Mouse (Mus musculus): ENCODE data around the gene Btbd11. TPM values are rescaled to one million over a fixed set of nuclear protein-coding genes. Genes with fewer than 3 reads are reported as not detected.

The Btbd11 gene
- 6.5 and 7.4 TPM in 2 replicates for polyA plus RNA-seq (2015; fragmentation: Nextera tagmentation; extraction: Ambion mirVana)

- H3K4me2 ChIP-seq, result peak within 1 kb of the TSS; percentile 99
- WGBS, result under 1% methylated on average over 45 of the region's 46 CpGs
- H3K4me1 ChIP-seq, result peaks cover 38% of the 10 kb centered on the region
- peak within 1 kb of the TSS; percentile 84 for H3K27ac ChIP-seq
- peak within 1 kb of the TSS; percentile 69 for H3K4me3 ChIP-seq
- peak within 1 kb of the TSS; percentile 61 for H3K9ac ChIP-seq
- no peaks in the 10 kb centered on the region for H3K27me3 ChIP-seq
- ATAC-seq (ENCODE audit: insufficient number of reproducible peaks, low FRiP score, low TSS enrichment, low read depth), result peak; percentile 94
- no peaks in the 10 kb centered on the region for H3K9me3 ChIP-seq
- no peaks in the 10 kb centered on the region for H3K36me3 ChIP-seq
These were observed at the start of gene Btbd11 for GRCm38 (mm10) chr10:85386605-85387218. Btbd11 (plus strand) TSS chr10:85386814.

GRCm38 (mm10) chr10:85338733-85339132 lies 47.9 kb upstream of the Btbd11 start:
- Histone ChIP-seq H3K9ac (no peak overlapping the region), H3K4me3 (no peak overlapping the region), H3K27me3 (no peaks in the 10 kb centered on the region), H3K27ac (no peak overlapping the region), H3K4me2 (no peak overlapping the region), H3K36me3 (no peaks in the 10 kb centered on the region), H3K9me3 (no peaks in the 10 kb centered on the region), H3K4me1 (no peaks in the 10 kb centered on the region)
- WGBS, result 49% methylated on average over 12 of the region's 12 CpGs
- ATAC-seq (ENCODE audit: insufficient number of reproducible peaks, low FRiP score, low TSS enrichment, low read depth), result no peak

- H3K9ac ChIP-seq, result no peak overlapping the region
- 81% methylated on average over 1 of the region's 1 CpGs for WGBS
- no peak for ATAC-seq (ENCODE audit: insufficient number of reproducible peaks, low FRiP score, low TSS enrichment, low read depth)
These were observed 44.7 kb upstream of the Btbd11 start for GRCm38 (mm10) chr10:85341867-85342266.

GRCm38 (mm10) chr10:85347171-85347570 lies 39.4 kb upstream of the Btbd11 start:
- no peak overlapping the region for H3K27ac ChIP-seq
- H3K4me2 ChIP-seq, result no peak overlapping the region
- no peaks in the 10 kb centered on the region for H3K9me3 ChIP-seq
- no peak overlapping the region for H3K9ac ChIP-seq
- WGBS, result 86% methylated on average over 9 of the region's 9 CpGs
- H3K4me1 ChIP-seq, result no peaks in the 10 kb centered on the region
- no peaks in the 10 kb centered on the region for H3K27me3 ChIP-seq
- no peak overlapping the region for H3K4me3 ChIP-seq
- no peak for ATAC-seq (ENCODE audit: insufficient number of reproducible peaks, low FRiP score, low TSS enrichment, low read depth)
- no peaks in the 10 kb centered on the region for H3K36me3 ChIP-seq

More at GRCm38 (mm10) chr10:85341867-85342266, 44.7 kb upstream of the Btbd11 start:
- Histone ChIP-seq H3K4me1 (no peaks in the 10 kb centered on the region), H3K27ac (no peak overlapping the region), H3K4me3 (no peak overlapping the region), H3K36me3 (no peaks in the 10 kb centered on the region), H3K9me3 (no peaks in the 10 kb centered on the region), H3K4me2 (no peak overlapping the region), H3K27me3 (no peaks in the 10 kb centered on the region)

GRCm38 (mm10) chr10:85352505-85352904 lies 34.1 kb upstream of the Btbd11 start:
- no peaks in the 10 kb centered on the region for H3K36me3 ChIP-seq
- H3K4me2 ChIP-seq, result no peak overlapping the region
- H3K27ac ChIP-seq, result no peak overlapping the region
- WGBS, result 81% methylated on average over 2 of the region's 2 CpGs
- no peaks in the 10 kb centered on the region for H3K9me3 ChIP-seq
- no peak for ATAC-seq (ENCODE audit: insufficient number of reproducible peaks, low FRiP score, low TSS enrichment, low read depth)
- H3K4me3 ChIP-seq, result no peak overlapping the region
- H3K4me1 ChIP-seq, result no peaks in the 10 kb centered on the region
- H3K9ac ChIP-seq, result no peak overlapping the region
- H3K27me3 ChIP-seq, result no peaks in the 10 kb centered on the region

- 83% methylated on average over 1 of the region's 1 CpGs for WGBS
These were observed 32.3 kb upstream of the Btbd11 start for GRCm38 (mm10) chr10:85354270-85354669.

GRCm38 (mm10) chr10:85359501-85360066 lies 27.0 kb upstream of the Btbd11 start:
- no peaks in the 10 kb centered on the region for H3K9me3 ChIP-seq
- no peaks in the 10 kb centered on the region for H3K4me1 ChIP-seq
- H3K9ac ChIP-seq, result no peak overlapping the region
- no peak overlapping the region for H3K4me2 ChIP-seq
- WGBS, result 89% methylated on average over 3 of the region's 3 CpGs
- H3K27ac ChIP-seq, result no peak overlapping the region
- no peak overlapping the region for H3K4me3 ChIP-seq
- H3K27me3 ChIP-seq, result no peaks in the 10 kb centered on the region
- no peaks in the 10 kb centered on the region for H3K36me3 ChIP-seq
- no peak for ATAC-seq (ENCODE audit: insufficient number of reproducible peaks, low FRiP score, low TSS enrichment, low read depth)

More at GRCm38 (mm10) chr10:85354270-85354669, 32.3 kb upstream of the Btbd11 start:
- no peak for ATAC-seq (ENCODE audit: insufficient number of reproducible peaks, low FRiP score, low TSS enrichment, low read depth)
- no peaks in the 10 kb centered on the region for H3K4me1 ChIP-seq
- H3K9me3 ChIP-seq, result no peaks in the 10 kb centered on the region
- H3K4me2 ChIP-seq, result no peak overlapping the region
- H3K4me3 ChIP-seq, result no peak overlapping the region
- H3K27me3 ChIP-seq, result no peaks in the 10 kb centered on the region
- H3K9ac ChIP-seq, result no peak overlapping the region
- no peaks in the 10 kb centered on the region for H3K36me3 ChIP-seq
- no peak overlapping the region for H3K27ac ChIP-seq

GRCm38 (mm10) chr10:85362766-85363442 lies 23.7 kb upstream of the Btbd11 start:
- no peak overlapping the region for H3K4me3 ChIP-seq
- H3K27ac ChIP-seq, result no peak overlapping the region
- 73% methylated on average over 9 of the region's 9 CpGs for WGBS
- H3K9ac ChIP-seq, result no peak overlapping the region
- ATAC-seq (ENCODE audit: insufficient number of reproducible peaks, low FRiP score, low TSS enrichment, low read depth), result peak; percentile 53; the same call in 1 of the 2 replicates
- no peaks in the 10 kb centered on the region for H3K27me3 ChIP-seq
- H3K36me3 ChIP-seq, result no peaks in the 10 kb centered on the region
- no peaks in the 10 kb centered on the region for H3K4me1 ChIP-seq
- H3K4me2 ChIP-seq, result no peak overlapping the region
- no peaks in the 10 kb centered on the region for H3K9me3 ChIP-seq

- H3K27ac ChIP-seq, result no peak overlapping the region
- H3K9ac ChIP-seq, result no peak overlapping the region
- no peak overlapping the region for H3K4me3 ChIP-seq
- H3K27me3 ChIP-seq, result no peaks in the 10 kb centered on the region
- WGBS, result 66% methylated on average over 10 of the region's 10 CpGs
- H3K9me3 ChIP-seq, result no peaks in the 10 kb centered on the region
- ATAC-seq (ENCODE audit: insufficient number of reproducible peaks, low FRiP score, low TSS enrichment, low read depth), result no peak
- no peaks in the 10 kb centered on the region for H3K4me1 ChIP-seq
- no peak overlapping the region for H3K4me2 ChIP-seq
- no peaks in the 10 kb centered on the region for H3K36me3 ChIP-seq
These were observed 19.7 kb upstream of the Btbd11 start for GRCm38 (mm10) chr10:85366876-85367275.

GRCm38 (mm10) chr10:85371309-85371708 lies 15.3 kb upstream of the Btbd11 start:
- 75% methylated on average over 2 of the region's 2 CpGs for WGBS
- H3K9me3 ChIP-seq, result no peaks in the 10 kb centered on the region
- H3K27me3 ChIP-seq, result no peaks in the 10 kb centered on the region
- no peak overlapping the region for H3K4me3 ChIP-seq
- H3K27ac ChIP-seq, result no peak overlapping the region
- H3K36me3 ChIP-seq, result no peaks in the 10 kb centered on the region
- no peak overlapping the region for H3K4me2 ChIP-seq
- H3K9ac ChIP-seq, result no peak overlapping the region
- no peak for ATAC-seq (ENCODE audit: insufficient number of reproducible peaks, low FRiP score, low TSS enrichment, low read depth)
- H3K4me1 ChIP-seq, result no peaks in the 10 kb centered on the region

- WGBS, result 66% methylated on average over 4 of the region's 4 CpGs
- no peak for ATAC-seq (ENCODE audit: insufficient number of reproducible peaks, low FRiP score, low TSS enrichment, low read depth)
- H3K27ac ChIP-seq, result no peak overlapping the region
- H3K4me2 ChIP-seq, result no peak overlapping the region
- no peaks in the 10 kb centered on the region for H3K9me3 ChIP-seq
- no peaks in the 10 kb centered on the region for H3K4me1 ChIP-seq
- no peak overlapping the region for H3K4me3 ChIP-seq
- H3K36me3 ChIP-seq, result no peaks in the 10 kb centered on the region
- H3K27me3 ChIP-seq, result no peaks in the 10 kb centered on the region
- H3K9ac ChIP-seq, result no peak overlapping the region
These were observed 14.5 kb upstream of the Btbd11 start for GRCm38 (mm10) chr10:85372108-85372507.

GRCm38 (mm10) chr10:85378972-85379371 lies 7.6 kb upstream of the Btbd11 start:
- no peak for ATAC-seq (ENCODE audit: insufficient number of reproducible peaks, low FRiP score, low TSS enrichment, low read depth)
- no peaks in the 10 kb centered on the region for H3K36me3 ChIP-seq
- no peak overlapping the region for H3K4me2 ChIP-seq
- no peaks in the 10 kb centered on the region for H3K9me3 ChIP-seq
- 10% methylated on average over 8 of the region's 8 CpGs for WGBS
- no peaks in the 10 kb centered on the region for H3K4me1 ChIP-seq
- H3K27ac ChIP-seq, result no peak overlapping the region
- no peaks in the 10 kb centered on the region for H3K27me3 ChIP-seq
- H3K9ac ChIP-seq, result no peak overlapping the region
- no peak overlapping the region for H3K4me3 ChIP-seq
